Mouse (Mus musculus) MEL (cell line): ENCODE results near the gene Cfap77.

Experiments
- CTCF ChIP-seq, 3 experiments: IDR thresholded peaks in 2 of 3; conservative IDR thresholded peaks in 1 of 3; 2 replicates each; pipeline ENCODE4 v1.5.1; 2011 to 2012; ENCODE audit warnings: low read length in 3 of 3, low read depth in 2 of 3, mild to moderate bottlenecking in 2 of 3, improper control_type of control experiment in 1 of 3, inconsistent platforms in 1 of 3, mixed read lengths in 1 of 3, moderate library complexity in 1 of 3; ENCODE audit not compliant: control insufficient read depth in 1 of 3, insufficient read depth in 1 of 3, poor library complexity in 1 of 3, severe bottlenecking in 1 of 3
- E2F4 ChIP-seq: IDR thresholded peaks from 2 replicates; pipeline ENCODE4 v1.6.1; 2011; ENCODE audit warnings: low read depth, low read length, improper control_type of control experiment, borderline replicate concordance
- KAT2A ChIP-seq: conservative IDR thresholded peaks from 2 replicates; pipeline ENCODE4 v1.6.1; 2012; ENCODE audit warnings: low read depth, low read length, improper control_type of control experiment, inconsistent platforms
- POLR2A ChIP-seq, 2 experiments: IDR thresholded peaks; 2 replicates each; pipeline ENCODE4 v1.6.1; 2011 to 2012; ENCODE audit warnings: low read length in 2 of 2, mild to moderate bottlenecking in 2 of 2, control low read depth in 1 of 2, improper control_type of control experiment in 1 of 2, low read depth in 1 of 2, moderate library complexity in 1 of 2; ENCODE audit not compliant: control insufficient read depth in 1 of 2, insufficient read depth in 1 of 2, poor library complexity in 1 of 2
- POLR2AphosphoS2 ChIP-seq: IDR thresholded peaks from 2 replicates; pipeline ENCODE4 v1.6.1; 2011; ENCODE audit warnings: low read length, improper control_type of control experiment
- SIN3A ChIP-seq: IDR thresholded peaks from 2 replicates; pipeline ENCODE4 v1.6.1; 2012; ENCODE audit warnings: low read length, improper control_type of control experiment, inconsistent platforms
- TCF12 ChIP-seq: IDR thresholded peaks from 2 replicates; pipeline ENCODE4 v1.6.1; 2014; ENCODE audit warnings: low read depth, mild to moderate bottlenecking, inconsistent platforms, low read length, improper control_type of control experiment, moderate library complexity

GRCm38 (mm10) chr2:28945388-28945787 lies 109.5 kb downstream of the Cfap77 start:
- TF ChIP-seq SIN3A (no peak), POLR2AphosphoS2 (no peak), KAT2A (no peak), POLR2A (IDR thresholded peaks at IDR 0.05; ENCODE audit: control insufficient read depth in 1 of 2, insufficient read depth in 1 of 2, low read depth in 1 of 2, low read length in 2 of 2, poor library complexity in 1 of 2) (no peak), CTCF (IDR thresholded peaks at IDR 0.05 in 2 of 3, conservative IDR thresholded peaks at IDR 0.05 in 1 of 3; ENCODE audit: control insufficient read depth in 1 of 3, insufficient read depth in 1 of 3, low read depth in 2 of 3, low read length in 3 of 3, poor library complexity in 1 of 3, severe bottlenecking in 1 of 3) (no peak), TCF12 (no peak), E2F4 (no peak)
